In the genomic region with DNA sequence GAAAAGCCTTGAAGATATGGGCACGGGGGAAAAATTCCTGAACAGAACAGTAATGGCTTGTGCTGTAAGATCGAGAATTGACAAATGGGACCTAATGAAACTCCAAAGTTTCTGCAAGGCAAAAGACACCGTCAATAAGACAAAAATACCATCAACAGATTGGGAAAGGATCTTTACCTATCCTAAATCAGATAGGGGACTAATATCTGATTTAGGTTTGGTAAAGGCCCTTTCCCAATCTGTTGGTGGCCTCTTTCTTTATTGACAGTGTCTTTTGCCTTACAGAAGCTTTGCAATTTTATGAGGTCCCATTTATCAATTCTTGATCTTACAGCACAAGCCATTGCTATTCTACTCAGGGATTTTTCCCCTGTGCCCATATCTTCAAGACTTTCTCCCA, we compare ENCODE assay signal across 6 mouse cellular contexts.
DNase-seq lines count a peak whose midpoint lies in the region; ATAC-seq lines count a peak whose summit lies in the region.
"Not testable (repeated sequence)": the region's sequence is repeated elsewhere in the genome, so short reads cannot be mapped to it uniquely, and the experiment has no call there.

No protein-coding gene starts in this region.

- not testable (repeated sequence) for H3K4me3 ChIP-seq in forebrain, embryonic 14.5 days (ENCODE audit: low read depth, low read length); midbrain, embryonic 11.5 days (ENCODE audit: low read depth, low read length)

- not testable (repeated sequence) for H3K27ac ChIP-seq in forebrain, embryonic 14.5 days (ENCODE audit: low read depth, low read length); midbrain, embryonic 11.5 days (ENCODE audit: low read depth, low read length)

- 82% methylated on average over 3 of the region's 3 CpGs for WGBS in forebrain, embryonic 14.5 days
- WGBS in midbrain, embryonic 11.5 days: 78% methylated on average over 3 of the region's 3 CpGs

- ATAC-seq in forebrain, embryonic 14.5 days; midbrain, embryonic 11.5 days (ENCODE audit: low FRiP score): not testable (repeated sequence)

- not testable (repeated sequence) for H3K27me3 ChIP-seq in forebrain, embryonic 14.5 days (replicated peaks; ENCODE audit: control insufficient read depth, insufficient read depth, low read length); midbrain, embryonic 11.5 days (ENCODE audit: control insufficient read depth, insufficient read depth, low read length)

- not testable (repeated sequence) for H3K4me2 ChIP-seq in forebrain, embryonic 14.5 days (ENCODE audit: low read length); midbrain, embryonic 11.5 days

- DNase-seq in MN1 (ENCODE audit: low spot score): peak; percentile 22
- DNase-seq in embryo, embryonic 11 days: peak; percentile 80
- DNase-seq in forebrain, embryonic 14.5 days (ENCODE audit: low spot score): peak; percentile 17
- peak; percentile 2 for DNase-seq in induced T-regulatory cell, adult 2 months (ENCODE audit: low read depth)
- peak; percentile 94 for DNase-seq in midbrain, embryonic 11.5 days (ENCODE audit: low spot score, missing footprints)
- DNase-seq in retina, postnatal 1 day: peak; percentile 27

- H3K9ac ChIP-seq in forebrain, embryonic 14.5 days (ENCODE audit: low read length); midbrain, embryonic 11.5 days (ENCODE audit: low read length): not testable (repeated sequence)

- not testable (repeated sequence) for H3K9me3 ChIP-seq in forebrain, embryonic 14.5 days (replicated peaks; ENCODE audit: control insufficient read depth, low read length); midbrain, embryonic 11.5 days (ENCODE audit: control insufficient read depth, low read length)

- H3K4me1 ChIP-seq in forebrain, embryonic 14.5 days (ENCODE audit: control insufficient read depth, insufficient read depth, low read length); midbrain, embryonic 11.5 days (ENCODE audit: control insufficient read depth, insufficient read depth, low read length): not testable (repeated sequence)

- not testable (repeated sequence) for H3K36me3 ChIP-seq in forebrain, embryonic 14.5 days (ENCODE audit: control insufficient read depth, insufficient read depth, low read length); midbrain, embryonic 11.5 days (ENCODE audit: control insufficient read depth, insufficient read depth, low read length)

Comparison
In these comparisons a context has a peak if more than half of its experiments do, and no peak if none do; other contexts are left out.
1. DNase-seq: peak in every context shown above with its lines; median percentile 94 in midbrain, embryonic 11.5 days; 80 in embryo, embryonic 11 days; 27 in retina, postnatal 1 day; 22 in MN1; 17 in forebrain, embryonic 14.5 days; 2 in induced T-regulatory cell, adult 2 months.